Mouse (Mus musculus): ENCODE data around the gene Spg20. TPM values are rescaled to one million over a fixed set of nuclear protein-coding genes. Genes with fewer than 3 reads are reported as not detected.
A peak's percentile ranks its signal among the peaks of the same experiment; 100 is the strongest.

The Spg20 gene
- polyA plus RNA-seq, 1 experiment from 2014 or later, result 21.7 TPM

DNA sequence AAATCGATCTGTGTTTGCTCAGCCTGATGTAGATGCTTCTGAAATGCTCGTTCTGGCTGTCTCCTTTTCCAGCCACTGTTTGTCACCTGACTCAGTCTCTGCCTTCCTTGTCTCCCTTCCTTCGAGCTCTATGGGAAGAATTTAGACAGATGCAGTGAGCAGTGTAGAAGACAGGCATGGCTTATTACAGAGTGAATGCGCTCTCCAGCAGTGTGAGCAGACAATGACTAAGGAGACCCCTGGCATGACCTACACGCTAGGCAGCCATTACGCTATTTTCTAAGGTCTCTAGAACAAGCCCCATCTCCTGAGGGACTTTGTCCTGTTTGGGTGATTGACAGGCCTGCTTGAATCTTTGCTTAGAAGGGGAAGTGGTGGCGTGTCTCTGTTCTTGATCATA, 49.2 kb downstream of the Spg20 start:
- Histone ChIP-seq H3K9ac (no peak overlapping the region), H3K27me3 (no peaks in the 10 kb centered on the region), H3K4me1 (replicated peaks) (peaks cover 10% of the 10 kb centered on the region), H3K4me3 (no peak overlapping the region), H3K36me3 (no peaks in the 10 kb centered on the region), H3K27ac (no peak overlapping the region), H3K4me2 (no peak overlapping the region), H3K9me3 (no peaks in the 10 kb centered on the region)
- 43% methylated on average over 7 of the region's 7 CpGs for WGBS
- peak; percentile 54; the same call in 1 of the 2 replicates for ATAC-seq (ENCODE audit: low FRiP score)

DNA sequence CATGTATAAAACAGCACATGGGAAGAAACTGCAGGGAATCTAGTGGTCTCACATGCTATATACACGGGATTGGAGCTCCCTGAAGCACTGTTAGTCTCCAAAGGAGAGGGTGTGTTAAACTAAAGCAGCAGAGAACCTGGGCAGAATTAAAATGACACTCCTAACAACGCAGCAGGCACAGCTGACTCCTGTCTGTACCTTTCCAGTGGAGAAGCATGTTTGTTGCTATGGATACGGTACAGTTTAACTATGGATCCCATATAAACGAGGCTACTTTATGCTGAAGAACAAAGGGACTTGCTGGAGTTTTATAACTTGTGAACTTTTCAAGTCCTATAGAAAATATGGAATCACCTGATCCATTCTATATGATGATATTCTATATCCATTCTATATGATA, 51.6 kb downstream of the Spg20 start:
- Histone ChIP-seq H3K4me3 (no peak overlapping the region), H3K9me3 (no peaks in the 10 kb centered on the region), H3K4me1 (replicated peaks) (peaks cover 4% of the 10 kb centered on the region; the same call in 1 of the 2 replicates), H3K27me3 (no peaks in the 10 kb centered on the region), H3K27ac (no peak overlapping the region), H3K36me3 (no peaks in the 10 kb centered on the region), H3K4me2 (no peak overlapping the region), H3K9ac (no peak overlapping the region)
- WGBS, result 66% methylated on average over 4 of the region's 4 CpGs
- ATAC-seq (ENCODE audit: low FRiP score), result no peak

DNA sequence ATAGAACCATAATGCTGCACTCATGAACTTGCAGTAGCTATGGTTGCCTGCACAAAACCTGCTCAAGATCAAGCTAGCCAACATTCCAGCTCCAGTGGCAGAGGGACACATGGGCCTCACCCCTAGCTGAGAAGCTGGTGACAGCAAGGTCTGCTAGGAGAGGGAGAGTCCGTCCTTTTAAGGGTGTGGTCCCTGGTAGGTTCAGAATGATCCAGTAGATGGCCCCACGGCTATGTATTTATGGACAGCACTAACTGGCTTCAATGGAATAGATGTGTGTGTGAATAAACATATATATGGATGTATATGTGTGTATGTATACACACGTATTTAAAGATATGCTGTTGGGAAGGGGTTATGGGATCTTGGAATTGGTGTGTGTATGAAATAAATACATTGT, 60.6 kb downstream of the Spg20 start:
- H3K4me3 ChIP-seq, result no peak overlapping the region
- H3K27me3 ChIP-seq, result no peaks in the 10 kb centered on the region
- no peaks in the 10 kb centered on the region for H3K36me3 ChIP-seq
- no peak for ATAC-seq (ENCODE audit: low FRiP score)
- no peaks in the 10 kb centered on the region for H3K9me3 ChIP-seq
- no peaks in the 10 kb centered on the region for H3K4me1 ChIP-seq (replicated peaks)
- 88% methylated on average over 3 of the region's 3 CpGs for WGBS
- H3K4me2 ChIP-seq, result no peak overlapping the region
- H3K9ac ChIP-seq, result no peak overlapping the region
- no peak overlapping the region for H3K27ac ChIP-seq

DNA sequence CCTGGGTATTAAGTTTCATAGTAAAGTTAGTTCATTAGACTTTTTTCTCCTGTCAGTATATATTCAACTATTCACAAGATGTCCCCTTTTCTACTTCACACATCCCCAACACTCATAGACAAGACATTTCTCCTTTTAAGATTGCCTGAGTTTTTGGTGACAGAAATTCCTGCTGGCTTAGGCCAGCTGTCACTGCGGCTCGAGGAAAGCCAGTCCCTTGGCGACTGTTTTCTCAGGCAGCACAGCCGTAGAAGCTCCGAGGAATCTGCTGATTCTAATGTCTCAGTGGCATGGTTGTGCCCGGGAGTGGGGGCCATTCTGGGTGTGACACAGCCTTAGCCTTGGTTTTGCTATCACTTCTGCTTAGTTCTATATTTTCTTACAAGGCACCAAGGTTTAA, 65.4 kb downstream of the Spg20 start:
- H3K4me1 ChIP-seq (replicated peaks), result no peaks in the 10 kb centered on the region
- no peak overlapping the region for H3K4me3 ChIP-seq
- H3K36me3 ChIP-seq, result no peaks in the 10 kb centered on the region
- H3K27ac ChIP-seq, result no peak overlapping the region
- H3K4me2 ChIP-seq, result no peak overlapping the region
- no peak overlapping the region for H3K9ac ChIP-seq
- ATAC-seq (ENCODE audit: low FRiP score), result no peak
- 52% methylated on average over 6 of the region's 6 CpGs for WGBS
- no peaks in the 10 kb centered on the region for H3K9me3 ChIP-seq
- H3K27me3 ChIP-seq, result no peaks in the 10 kb centered on the region

DNA sequence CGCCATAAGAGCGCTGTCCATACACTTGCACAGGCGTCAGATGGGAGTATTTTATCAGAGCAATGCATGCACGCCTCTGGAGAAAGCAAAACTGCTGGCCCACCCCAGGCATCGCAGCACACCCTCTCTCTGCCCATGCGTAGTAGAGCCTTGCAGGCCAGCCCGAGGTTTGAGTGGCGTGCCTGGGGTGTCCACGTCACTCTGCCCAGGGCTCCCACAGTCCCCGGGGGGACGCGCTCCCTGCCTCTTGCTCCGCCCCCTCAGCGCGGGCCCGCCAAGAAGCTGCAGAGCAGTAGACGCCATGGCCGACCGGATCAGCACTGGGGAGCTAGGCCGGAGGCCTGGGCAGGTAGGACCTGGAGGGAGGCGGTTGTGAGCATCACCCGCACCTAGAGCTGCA, 69.9 kb downstream of the Spg20 start, which contains the start of gene Sohlh2:
TSS of gene Sohlh2 (plus strand) at position 263 of the 400 bp plus-strand sequence.
- no peak within 1 kb of the TSS for H3K4me3 ChIP-seq
- H3K36me3 ChIP-seq, result no peaks in the 10 kb centered on the region
- H3K4me1 ChIP-seq (replicated peaks), result no peaks in the 10 kb centered on the region
- H3K9me3 ChIP-seq, result no peaks in the 10 kb centered on the region
- no peak within 1 kb of the TSS for H3K4me2 ChIP-seq
- H3K9ac ChIP-seq, result no peak within 1 kb of the TSS
- no peak for ATAC-seq (ENCODE audit: low FRiP score)
- 94% methylated on average over 22 of the region's 22 CpGs for WGBS
- no peak within 1 kb of the TSS for H3K27ac ChIP-seq
- no peaks in the 10 kb centered on the region for H3K27me3 ChIP-seq

Small RNA genes lying within 50 kb of the gene (microRNA-seq; reads per million reads assigned to microRNA genes)
- not detected for gene Gm22029

Other genes with a start within 250 kb of the Spg20 start
- 0.80 and 1.4 TPM in 2 replicates for gene Sertm1, start 196.2 kb upstream of the Spg20 start, polyA plus RNA-seq (2015; fragmentation: Nextera tagmentation; extraction: Ambion mirVana)
- gene Ccna1, start 56.6 kb upstream of the Spg20 start, polyA plus RNA-seq (2015; fragmentation: Nextera tagmentation; extraction: Ambion mirVana), result 2.2 TPM in 2 replicates
- gene Ccdc169, start 25.2 kb downstream of the Spg20 start, polyA plus RNA-seq (2015; fragmentation: Nextera tagmentation; extraction: Ambion mirVana), result 0.05 TPM in 1 of 2 replicates, not detected in the other
- not detected in 2 replicates for gene Sohlh2, start 69.9 kb downstream of the Spg20 start, polyA plus RNA-seq (2015; fragmentation: Nextera tagmentation; extraction: Ambion mirVana)
- gene Dclk1, start 130.3 kb downstream of the Spg20 start, polyA plus RNA-seq (2015; fragmentation: Nextera tagmentation; extraction: Ambion mirVana), result 236 and 257 TPM in 2 replicates

All from hindbrain, embryonic 13.5 days (tissue).